Mouse (Mus musculus): ENCODE measurements around the gene Fgfbp1.

DNA sequence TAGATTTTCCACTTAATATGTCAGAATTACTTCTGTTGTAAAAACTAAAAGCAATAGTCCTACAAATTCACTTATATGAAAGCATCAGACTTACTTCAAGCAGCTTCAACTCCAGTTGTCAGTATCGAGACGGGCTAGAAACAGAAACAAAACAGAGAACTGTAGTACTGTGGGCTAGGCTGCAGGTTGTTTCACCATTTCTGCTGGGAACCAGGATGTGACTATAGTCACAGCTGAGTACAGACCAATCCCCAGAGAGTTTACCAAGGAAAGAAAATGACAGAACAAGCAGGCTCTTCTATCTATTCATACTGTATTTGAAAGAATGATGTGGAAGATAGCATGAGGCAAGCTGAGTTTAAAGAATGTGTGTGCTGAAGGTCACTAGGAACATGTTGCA lies 13.4 kb upstream of the Fgfbp1 start:
- TF ChIP-seq GATA1 (IDR thresholded peaks at IDR 0.05; ENCODE audit: borderline replicate concordance, low read length) (no peak), FLI1 (IDR thresholded peaks at IDR 0.05; ENCODE audit: low read length) (no peak)

Measured in megakaryocyte, embryonic 14.5 days (primary cell).